Mouse (Mus musculus) bone marrow macrophage, adult 2 months (primary cell): ENCODE results near the gene Trip11.

ENCODE experiments used
- CTCF ChIP-seq: IDR thresholded peaks from 2 replicates; pipeline ENCODE4 v1.5.1; 2012; ENCODE audit warnings: low read depth, mild to moderate bottlenecking, low read length, moderate library complexity
- POLR2A ChIP-seq: IDR thresholded peaks from 2 replicates; pipeline ENCODE4 v1.6.1; 2012; ENCODE audit warnings: mild to moderate bottlenecking, low read depth, low read length, borderline replicate concordance

DNA sequence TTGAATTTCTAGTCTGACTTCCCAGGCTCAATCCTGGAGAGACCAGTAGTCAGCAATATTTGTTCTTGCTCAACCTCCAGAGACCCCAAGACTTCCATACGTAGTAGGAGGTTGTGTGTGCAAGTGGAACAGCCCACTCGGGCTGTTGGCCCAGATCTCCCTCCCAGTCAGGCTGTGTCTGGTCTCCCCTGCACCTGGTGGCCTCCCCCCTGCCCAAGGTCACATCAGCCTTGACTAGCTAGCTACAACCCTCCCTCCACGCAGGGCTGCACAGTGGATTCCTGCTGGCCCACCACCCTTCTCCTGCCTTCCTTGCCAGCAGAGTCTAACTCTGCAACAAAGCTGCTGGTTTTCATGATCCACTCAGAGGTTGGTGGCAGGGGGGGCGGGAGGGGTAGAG lies 81.8 kb downstream of the Trip11 start:
- TF ChIP-seq CTCF (no peak), POLR2A (no peak)
